Mouse (Mus musculus) bone marrow, adult 2 months (tissue): Measurements from ENCODE around the gene Fancg.

ENCODE experiments used
- CTCF ChIP-seq: fragments of 200-500 bp; IDR thresholded peaks from 2 replicates; pipeline ENCODE4 v1.5.1; 2011; ENCODE audit warnings: low read length, control low read depth; ENCODE audit not compliant: control insufficient read depth, insufficient read depth
- POLR2A ChIP-seq: fragments of 200-500 bp; IDR thresholded peaks from 2 replicates; pipeline ENCODE4 v1.6.1; 2011; ENCODE audit warnings: low read depth, mild to moderate bottlenecking, control low read depth, low read length, borderline replicate concordance; ENCODE audit not compliant: control insufficient read depth

- TF ChIP-seq CTCF (no peak), POLR2A (no peak)
These were observed 51.4 kb downstream of the Fancg start for GRCm38 (mm10) chr4:42958942-42959341.
